Mouse (Mus musculus): ENCODE measurements around the gene Gatd1.
"Not testable (repeated sequence)": the region's sequence is repeated elsewhere in the genome, so short reads cannot be mapped to it uniquely, and the experiment has no call there.

The Gatd1 gene

DNA sequence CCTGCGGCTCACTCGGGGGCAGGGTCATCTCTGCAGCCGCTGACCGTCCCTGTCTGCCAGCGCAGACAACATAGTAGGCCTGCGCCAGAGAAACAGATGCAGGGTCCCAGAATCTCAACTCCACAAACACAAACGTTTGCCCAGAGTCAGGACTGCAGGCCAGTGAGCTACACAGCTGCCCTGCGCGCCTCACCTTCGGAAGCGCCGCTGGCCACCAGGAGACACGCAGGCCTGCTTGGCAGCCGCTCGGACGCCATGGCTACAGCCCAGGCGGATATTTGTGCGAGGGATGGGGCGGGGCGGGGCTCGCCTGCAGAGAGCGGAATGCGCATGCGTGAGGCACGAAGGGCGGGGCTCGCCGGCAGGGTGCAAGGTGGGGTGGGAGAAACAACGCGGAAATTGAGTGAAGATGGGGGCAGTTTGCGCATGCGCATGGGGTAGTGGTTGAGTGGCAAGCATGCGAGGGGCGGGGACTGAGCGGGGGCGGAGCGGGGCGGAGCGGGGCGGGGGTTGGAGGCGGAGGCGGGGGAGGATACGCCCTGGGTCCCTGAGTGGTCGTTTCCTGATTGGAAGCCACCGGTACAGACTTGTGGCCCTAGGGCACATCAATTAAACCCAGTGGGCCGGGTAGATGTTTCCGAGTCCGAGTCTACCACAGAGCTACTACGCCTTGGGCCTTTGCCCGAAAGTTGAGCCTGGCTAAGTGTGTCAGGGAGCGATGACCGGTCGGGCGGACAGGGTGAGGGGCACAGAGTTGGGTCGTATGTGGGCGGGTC, at the start of gene Gatd1:
TSS of gene Gatd1 (minus strand) at position 328 of the 776 bp plus-strand sequence.
- peak; percentile 99 for DNase-seq (ENCODE audit: low read depth, low spot score)

DNA sequence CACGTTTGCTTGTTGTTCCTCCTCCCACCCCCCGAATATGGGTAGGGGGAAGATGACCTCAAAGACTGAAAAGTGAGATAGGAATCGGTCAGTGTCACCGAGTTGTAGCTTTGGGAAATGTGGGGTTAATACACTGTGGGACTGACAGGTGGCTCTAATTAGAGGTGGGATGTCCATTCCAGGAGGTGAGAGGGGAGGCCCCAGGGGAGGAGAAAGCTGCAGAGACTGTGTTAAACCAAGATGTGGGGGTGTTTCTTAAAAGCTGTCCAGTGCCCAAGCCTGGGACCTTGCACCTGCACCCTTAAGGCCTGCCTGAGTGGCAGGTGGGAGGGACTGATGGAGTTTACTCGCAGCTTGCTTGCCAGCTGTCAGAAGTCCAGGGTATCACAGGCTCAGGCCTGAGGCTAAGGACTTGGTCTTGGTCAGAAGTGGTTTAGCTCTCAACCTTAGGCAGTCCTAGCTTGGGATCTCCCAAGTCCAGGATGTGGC, 48.4 kb upstream of the Gatd1 start:
- peak; percentile 40 for DNase-seq (ENCODE audit: low read depth, low spot score)

DNA sequence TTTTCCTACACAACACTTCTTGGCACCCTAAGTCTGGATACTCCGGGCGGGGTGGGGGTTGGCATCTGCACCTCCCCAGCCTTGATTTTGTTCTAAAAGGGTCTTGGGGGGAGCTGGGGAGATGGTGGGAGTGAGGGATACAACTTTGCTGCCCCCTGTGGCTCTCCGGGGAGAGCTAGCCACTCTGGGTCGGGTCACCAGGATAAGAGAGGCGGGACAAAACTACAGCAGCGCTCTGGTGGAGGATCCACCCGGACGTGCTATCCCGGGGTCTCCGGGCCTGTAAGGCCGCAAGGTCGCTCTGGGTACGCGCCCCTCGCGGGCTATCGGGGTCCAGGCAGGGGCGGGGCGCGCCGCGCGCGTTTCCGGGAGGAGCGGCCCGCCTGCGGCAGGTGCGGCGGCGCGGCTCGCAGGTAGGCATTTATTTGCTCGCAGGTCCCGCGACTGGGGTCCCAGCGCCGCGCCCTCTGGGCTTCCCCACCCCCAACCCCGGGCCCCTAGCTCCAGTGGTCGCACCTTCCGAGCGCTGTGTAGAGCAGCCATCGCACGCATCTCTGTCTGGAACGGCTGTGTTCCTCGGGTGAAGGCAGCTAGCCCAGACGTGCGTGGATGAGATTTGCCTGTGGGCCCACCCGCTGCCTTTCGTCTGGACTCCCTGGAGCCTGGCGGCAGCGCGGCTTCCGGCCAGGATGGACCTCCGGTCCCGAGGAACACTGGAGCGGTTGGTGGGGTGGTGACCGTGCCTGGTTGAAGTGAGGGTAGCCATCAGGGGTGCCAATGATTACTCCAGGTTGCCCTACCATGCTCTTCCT, 47.8 kb upstream of the Gatd1 start:
- no peak for DNase-seq (ENCODE audit: low read depth, low spot score)

DNA sequence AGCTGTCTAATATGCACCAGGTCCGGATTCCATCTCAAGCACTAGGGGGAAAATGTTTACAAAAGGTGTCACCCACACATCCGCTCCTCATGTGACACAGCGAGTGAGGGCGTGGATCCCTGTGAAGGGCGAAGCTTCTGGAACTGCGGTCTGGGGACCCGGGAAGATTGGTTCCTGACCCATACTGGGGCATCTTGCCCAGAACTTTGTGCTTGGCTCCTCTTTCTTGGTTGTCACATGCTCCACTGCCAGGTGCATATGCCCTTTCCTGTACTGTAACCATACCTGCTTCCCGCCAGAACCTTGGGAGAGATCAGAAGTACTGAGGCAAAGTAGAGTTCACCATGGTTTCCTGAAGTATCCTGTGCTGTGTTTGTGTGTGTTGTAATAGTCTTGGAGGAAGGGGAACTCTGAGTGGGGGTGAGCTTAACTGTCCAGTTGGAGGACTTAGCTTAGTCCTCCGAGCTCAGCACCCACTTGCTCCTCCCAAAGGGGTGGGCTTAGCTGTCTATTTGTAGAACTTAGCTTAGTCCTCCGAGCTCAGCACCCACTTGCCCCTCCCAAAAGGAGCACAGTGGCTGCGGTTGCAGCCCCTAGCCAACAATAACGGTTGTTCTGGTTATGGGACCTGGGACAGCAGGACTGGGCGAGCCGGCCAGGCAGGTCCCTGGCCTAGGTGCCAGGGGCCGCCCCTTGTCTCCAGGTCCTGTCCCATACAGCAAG, 46.6 kb upstream of the Gatd1 start, which contains the start of gene Cracr2b:
TSS of gene Cracr2b (plus strand) at position 704 of the 723 bp plus-strand sequence.
- DNase-seq (ENCODE audit: low read depth, low spot score): no peak

DNA sequence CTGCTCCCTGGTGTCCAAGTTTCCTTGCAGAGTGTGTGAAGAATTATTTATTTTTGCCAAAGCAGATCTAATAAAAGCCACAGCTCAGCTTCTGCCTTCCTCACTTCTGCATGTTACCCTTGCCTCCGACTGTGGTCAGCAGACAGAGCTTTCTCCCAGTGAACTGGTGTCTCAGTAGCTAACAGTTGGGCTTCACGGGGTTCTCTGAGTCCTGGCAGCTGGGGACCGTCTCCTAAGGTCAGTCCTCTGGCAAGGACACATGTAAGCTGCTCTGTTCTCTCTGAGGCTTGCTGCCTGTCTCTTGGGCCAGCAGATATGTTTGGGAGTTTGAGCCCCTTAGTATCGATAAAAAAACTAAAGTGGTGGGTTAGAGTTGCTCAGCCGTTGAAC, 46.1 kb upstream of the Gatd1 start:
- no peak for DNase-seq (ENCODE audit: low read depth, low spot score)

DNA sequence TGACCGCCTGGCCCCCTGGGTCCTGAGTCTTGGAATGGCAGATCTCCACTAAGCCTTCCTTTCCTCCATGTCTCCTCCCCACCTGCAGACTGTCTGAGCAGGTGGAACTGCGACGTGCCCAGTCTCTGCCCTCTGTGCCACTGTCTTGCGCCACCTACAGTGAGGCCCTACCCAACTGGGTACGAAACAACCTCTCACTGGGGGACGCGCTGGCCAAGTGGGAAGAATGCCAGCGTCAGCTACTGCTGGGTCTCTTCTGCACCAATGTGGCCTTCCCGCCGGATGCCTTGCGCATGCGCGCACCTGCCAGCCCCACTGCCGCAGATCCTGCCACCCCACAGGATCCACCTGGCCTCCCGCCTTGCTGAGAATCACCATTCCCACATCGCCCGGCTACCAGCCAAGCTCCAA, 45.4 kb upstream of the Gatd1 start:
- DNase-seq (ENCODE audit: low read depth, low spot score): no peak

DNA sequence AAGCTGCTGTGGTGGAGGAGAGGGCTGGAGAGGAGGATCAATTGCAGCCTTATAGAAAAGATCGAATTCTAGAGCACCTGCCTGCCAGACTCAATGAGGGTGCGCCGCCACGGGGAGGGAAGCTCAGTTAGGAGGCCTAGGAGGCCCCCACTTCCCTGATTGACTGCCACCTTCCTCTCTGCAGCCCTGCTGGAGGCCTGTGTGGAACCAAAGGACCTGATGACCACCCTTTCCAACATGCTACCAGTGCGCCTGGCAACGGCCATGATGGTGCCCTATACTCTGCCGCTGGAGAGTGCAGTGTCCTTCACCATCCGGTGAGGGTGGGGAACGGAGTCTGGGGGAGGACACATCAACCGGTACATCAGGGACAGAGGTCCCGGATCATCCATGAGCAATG, 44.7 kb upstream of the Gatd1 start:
- DNase-seq (ENCODE audit: low read depth, low spot score): no peak

DNA sequence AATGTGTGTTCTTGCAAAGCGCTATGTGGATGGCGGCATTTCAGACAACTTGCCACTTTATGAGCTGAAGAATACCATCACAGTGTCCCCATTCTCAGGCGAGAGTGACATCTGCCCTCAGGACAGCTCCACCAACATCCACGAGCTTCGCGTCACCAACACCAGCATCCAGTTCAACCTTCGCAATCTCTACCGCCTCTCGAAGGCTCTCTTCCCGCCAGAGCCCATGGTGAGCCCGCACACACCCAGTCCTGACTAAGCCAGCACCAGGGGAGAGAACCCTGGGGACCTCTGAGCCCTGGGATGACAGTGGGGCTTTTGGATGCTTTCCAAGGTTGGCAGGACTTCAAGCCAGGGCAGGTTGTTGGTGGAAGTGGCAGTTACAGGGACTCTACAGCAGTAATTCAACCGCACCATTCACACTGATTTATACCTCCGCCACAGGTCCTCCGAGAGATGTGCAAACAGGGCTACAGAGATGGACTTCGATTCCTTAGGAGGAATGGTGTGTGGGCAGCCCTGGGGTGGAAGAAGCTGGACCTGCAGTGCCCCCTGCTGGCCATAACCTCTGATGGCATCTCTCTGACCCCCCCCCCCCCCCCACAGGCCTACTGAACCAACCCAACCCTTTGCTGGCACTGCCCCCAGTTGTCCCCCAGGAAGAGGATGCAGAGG, 44.2 kb upstream of the Gatd1 start:
- peak; percentile 60 for DNase-seq (ENCODE audit: low read depth, low spot score)

DNA sequence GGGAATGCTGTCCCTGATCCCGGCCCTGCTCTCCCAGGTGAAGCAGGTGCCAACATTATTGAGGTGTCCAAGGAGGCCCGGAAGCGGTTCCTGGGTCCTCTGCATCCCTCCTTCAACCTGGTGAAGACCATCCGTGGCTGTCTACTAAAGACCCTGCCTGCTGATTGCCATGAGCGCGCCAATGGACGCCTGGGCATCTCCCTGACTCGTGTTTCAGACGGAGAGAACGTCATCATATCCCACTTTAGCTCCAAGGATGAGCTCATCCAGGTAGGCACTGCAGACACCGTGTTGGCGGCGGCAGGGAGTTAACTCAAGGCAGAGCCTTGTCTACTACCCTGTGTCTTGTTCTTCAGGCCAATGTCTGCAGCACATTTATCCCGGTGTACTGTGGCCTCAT, 43.3 kb upstream of the Gatd1 start:
- no peak for DNase-seq (ENCODE audit: low read depth, low spot score)

DNA sequence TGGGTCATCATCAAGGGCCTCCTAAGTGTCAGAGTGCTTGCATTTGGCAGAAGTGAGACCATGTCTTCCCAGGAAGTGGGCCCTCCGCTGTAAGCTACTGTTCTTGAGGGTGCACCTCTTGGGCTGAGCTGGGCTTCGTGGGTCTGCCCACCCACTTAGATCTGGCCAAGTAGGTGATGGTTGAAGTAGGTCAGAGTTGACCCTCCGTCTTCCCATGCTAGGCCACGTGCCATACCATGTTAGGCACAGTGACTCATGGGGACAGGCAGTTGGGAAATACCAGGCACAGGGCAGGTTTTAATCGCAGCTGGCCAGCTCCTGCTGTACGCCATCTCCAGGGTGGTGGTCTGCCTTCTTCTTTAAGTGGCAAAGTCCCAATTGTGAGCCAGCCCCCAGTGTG, 42.8 kb upstream of the Gatd1 start:
- no peak for DNase-seq (ENCODE audit: low read depth, low spot score)

DNA sequence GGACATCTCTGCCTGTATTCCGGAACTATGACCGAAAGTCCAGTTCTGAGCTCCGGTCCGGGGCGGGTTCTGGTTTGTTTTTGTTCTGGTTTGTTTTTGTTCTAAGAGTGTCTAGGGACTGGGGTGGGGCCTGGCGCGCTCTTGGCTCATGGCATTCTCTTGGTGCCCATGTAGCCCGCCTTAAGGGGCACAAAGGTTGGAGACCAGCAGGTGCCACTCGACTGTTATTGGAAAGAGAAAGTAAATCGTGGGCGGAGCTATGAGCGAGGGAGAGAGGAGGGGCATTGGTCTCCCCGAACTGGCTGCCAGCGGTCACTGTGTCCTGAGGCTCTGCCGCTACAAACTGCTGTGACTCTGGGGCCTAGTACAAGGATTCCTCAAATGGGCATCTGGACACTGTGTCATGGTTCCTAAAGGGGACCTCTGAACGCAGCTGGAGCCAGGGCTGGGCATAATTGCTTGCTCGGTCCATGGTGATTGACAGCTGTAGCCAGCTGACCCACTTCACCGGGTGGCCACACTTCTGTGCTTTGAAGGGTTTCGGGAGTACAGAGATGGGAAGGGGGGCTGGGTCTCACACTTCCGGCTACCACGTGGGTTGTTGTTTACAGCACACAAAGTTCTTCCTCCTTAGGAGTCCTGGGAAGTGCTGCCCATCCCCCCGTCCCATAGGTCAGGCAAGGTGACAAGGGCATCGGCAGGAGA, 41.8 kb upstream of the Gatd1 start:
- peak; percentile 82 for DNase-seq (ENCODE audit: low read depth, low spot score)

DNA sequence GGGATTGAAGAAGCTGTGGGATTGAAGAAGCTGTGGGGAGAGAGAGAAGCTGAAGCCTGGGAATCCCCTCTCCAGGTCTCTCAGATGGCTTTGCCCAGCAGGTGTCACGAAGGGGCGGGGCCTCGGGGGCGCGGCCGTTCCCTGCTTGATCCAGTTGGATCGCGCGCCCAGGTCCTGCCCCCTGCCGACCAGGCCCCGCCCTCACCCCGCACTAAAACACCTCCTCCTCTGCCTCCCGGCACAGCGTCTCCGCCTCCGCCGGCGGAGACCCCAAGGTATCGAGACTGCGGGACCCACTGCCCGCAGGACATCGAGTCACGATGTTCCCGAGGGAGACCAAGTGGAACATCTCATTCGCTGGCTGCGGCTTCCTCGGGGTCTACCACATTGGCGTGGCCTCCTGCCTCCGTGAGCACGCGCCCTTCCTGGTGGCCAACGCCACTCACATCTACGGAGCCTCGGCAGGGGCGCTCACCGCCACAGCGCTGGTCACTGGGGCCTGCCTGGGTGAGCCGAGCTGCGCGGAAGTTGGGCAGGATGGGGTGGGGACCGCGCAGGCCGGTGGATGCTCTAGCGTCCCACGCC, 41.1 kb upstream of the Gatd1 start, which contains the start of gene Pnpla2:
TSS of gene Pnpla2 (plus strand) at position 232 of the 585 bp plus-strand sequence.
- peak; percentile 98 for DNase-seq (ENCODE audit: low read depth, low spot score)

DNA sequence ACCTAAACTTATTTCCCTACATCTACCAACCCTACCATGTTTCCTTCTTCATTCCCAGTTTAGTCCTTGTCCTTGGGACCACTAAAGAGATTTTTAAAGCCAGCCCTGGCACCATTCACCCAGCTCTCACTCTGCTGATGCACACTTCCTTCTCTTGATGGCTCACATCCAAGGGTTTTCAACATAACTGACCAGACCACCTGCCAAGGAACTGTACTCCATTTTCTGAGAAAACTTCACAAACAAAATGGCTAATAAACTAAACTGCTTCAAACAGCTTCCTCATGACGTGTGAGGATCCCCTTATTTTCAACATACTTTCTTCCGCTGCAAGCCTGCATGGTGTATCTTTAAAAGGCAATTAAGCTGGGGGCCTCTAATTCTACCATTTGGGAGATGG, 39.7 kb upstream of the Gatd1 start:
- no peak for DNase-seq (ENCODE audit: low read depth, low spot score)

DNA sequence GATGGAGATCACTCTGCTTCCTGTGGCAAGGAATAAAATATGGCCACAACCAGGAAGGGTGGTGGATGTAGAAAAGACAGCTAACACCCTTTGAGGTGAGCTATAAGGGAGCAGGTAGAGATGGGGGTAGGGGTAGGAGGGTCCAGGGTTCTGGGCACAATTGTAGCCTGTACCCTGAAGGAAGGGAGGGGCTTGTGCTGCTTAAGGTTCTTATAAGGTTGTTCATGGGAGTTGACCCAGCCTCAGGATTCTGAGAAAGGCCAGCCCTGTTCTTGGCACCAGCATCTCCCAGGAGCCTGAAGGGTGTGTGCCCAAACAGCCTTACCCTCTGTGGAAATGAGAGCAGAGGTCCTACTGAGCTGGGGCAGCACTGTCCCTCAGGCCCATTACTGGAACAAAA, 38.0 kb upstream of the Gatd1 start:
- DNase-seq (ENCODE audit: low read depth, low spot score): no peak

DNA sequence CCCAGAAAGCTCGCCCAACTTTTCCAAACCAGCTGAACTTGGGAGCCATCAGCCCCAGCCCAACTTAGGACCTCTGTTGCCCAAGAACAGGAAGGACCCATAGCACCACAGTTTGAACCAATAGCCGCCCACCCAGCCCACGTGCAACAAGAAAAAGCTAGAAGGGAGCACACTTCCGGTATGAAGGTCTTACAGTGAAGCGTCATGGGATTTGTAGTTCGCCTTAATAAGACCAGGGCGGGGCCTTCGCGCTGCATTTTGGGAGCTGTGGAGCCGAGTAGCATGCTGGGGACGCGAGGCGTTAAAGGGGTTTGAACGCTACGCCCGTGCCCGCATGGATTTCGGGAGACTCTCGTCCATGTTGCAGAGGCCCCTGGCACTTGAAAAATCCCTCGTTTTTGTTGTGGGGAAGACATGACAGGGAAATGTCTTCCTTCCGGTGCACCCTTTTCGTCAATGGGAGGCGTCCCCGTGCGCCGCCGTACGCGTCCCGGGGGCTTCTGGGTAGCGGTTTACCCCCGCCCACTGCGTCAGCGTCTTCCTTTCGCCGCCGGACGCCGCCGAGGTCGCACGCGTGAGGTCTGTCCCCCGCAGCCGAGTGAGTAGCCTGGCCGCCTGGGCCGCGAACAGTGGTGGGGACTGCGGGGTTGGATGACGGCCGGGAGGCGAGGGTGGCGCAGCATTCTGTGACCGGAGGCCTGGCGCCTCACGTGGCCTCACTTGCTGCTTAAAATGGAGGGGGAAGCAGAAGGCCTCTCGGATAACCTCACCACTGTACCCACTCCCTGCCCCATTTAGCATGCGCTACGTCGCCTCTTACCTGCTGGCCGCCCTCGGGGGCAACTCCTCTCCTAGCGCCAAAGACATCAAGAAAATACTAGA, 33.4 kb upstream of the Gatd1 start, which contains the start of gene Rplp2:
TSS of gene Rplp2 (plus strand) at position 261 of the 882 bp plus-strand sequence.
- DNase-seq (ENCODE audit: low read depth, low spot score): peak; percentile 98

DNA sequence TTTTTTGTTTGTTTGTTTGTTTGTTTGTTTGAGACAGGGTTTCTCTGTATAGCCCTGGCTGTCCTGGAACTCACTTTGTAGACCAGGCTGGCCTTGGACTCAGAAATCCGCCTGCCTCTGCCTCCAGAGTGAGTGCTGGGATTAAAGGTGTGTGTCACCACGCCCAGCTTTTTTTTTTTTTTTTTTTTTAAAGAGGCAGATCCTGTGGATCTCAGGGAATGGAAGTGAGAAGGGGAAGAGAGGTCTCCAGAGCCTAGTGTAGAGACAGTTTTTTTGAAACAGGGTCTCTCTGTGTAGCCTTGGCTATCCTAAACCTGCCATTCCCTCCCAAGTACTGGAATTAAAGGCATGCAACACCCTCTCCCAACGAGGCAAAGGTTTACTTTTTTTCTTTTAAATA, 32.4 kb upstream of the Gatd1 start:
- not testable (repeated sequence) for DNase-seq (ENCODE audit: low read depth, low spot score)

DNA sequence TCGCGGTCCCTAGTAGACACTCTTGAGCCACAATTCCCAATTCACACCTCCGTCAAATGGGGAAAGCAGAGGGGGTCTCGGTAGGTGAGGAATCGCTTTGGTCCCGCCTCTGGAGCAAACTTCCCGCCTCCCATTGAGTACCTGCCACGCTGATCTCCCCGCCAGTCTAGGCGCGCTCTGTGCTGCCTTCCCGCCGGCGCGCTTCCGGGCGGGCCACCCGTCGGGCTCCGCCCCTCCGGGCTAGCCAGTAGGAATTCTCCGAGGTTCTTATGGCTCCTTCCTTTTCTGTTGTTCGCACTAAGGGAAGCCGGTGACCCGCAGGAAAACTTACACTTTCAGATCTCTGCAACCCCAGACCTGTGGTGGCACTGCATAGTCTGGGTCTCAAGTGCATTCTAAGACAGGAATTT, 29.9 kb upstream of the Gatd1 start, which contains the start of gene Pidd1:
TSS of gene Pidd1 (minus strand) at position 198 of the 410 bp plus-strand sequence.
- peak; percentile 81 for DNase-seq (ENCODE audit: low read depth, low spot score)

DNA sequence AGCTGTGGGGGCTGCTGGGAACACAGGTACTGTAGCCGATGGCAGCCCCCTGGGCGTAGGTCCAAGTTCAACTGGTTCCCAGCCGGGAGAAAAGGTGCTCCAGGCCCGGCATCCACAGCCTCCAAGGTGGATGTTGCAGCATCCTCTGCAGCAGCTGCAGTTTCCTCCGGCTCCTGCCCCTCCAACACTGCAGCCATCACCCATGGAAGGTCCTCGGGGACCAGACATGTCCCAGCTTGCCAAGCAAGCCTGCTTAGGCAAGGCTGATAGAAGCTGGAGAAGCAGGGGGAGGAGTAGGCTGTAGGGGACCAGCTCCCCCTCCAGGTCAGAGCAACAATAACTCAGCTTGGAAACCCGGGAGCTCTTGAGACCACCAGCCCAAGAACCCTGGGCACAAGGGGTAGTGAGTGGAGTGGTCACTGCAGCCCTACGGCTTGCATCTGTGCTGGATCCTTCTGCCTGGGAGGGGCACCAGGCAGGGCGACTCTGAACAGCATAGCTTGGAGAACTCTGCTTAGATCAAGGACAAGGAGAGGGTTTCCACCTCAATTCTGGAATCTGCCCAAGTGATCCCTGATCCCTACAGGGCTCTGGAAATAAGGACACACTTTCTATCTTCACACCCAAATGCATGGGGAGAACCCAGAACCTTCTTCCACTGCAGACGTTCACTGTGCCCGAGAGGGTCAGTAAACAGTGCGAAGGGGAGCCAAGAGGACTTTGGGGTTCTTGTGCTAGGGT, 29.3 kb upstream of the Gatd1 start:
- DNase-seq (ENCODE audit: low read depth, low spot score): peak; percentile 77

All from A20 (cell line).